Mouse (Mus musculus) neural tube, embryonic 11.5 days (tissue): ENCODE data around the gene St7l. TPM values are rescaled to one million over a fixed set of nuclear protein-coding genes. Genes with fewer than 3 reads are reported as not detected.

Experiments used
- ATAC-seq: fragments of 200-750 bp; cut with Nextera tagmentation; 2 replicates; pipeline ENCODE4 v1.8.0; 2017; ENCODE audit warnings: moderate number of reproducible peaks, mild to moderate bottlenecking, moderate TSS enrichment, moderate library complexity; ENCODE audit not compliant: insufficient read depth, low FRiP score, low TSS enrichment
- DNase-seq: peaks from one replicate; pipeline ENCODE4 v3.0.0-alpha.2; 2015; ENCODE audit warnings: low spot score
- H3K27ac ChIP-seq: fragments of 300-500 bp; sonication (generic); 2 replicates; pipeline ENCODE4 v1.5.1; 2014; ENCODE audit warnings: low read depth, mild to moderate bottlenecking, low read length
- H3K27me3 ChIP-seq: fragments of 300-500 bp; sonication (generic); 2 replicates; pipeline ENCODE4 v1.6.1; 2014; ENCODE audit warnings: mild to moderate bottlenecking, low read length, mixed read lengths; ENCODE audit not compliant: control insufficient read depth, insufficient read depth
- H3K36me3 ChIP-seq: fragments of 300-500 bp; sonication (generic); 2 replicates; pipeline ENCODE4 v1.6.1; 2014; ENCODE audit warnings: mild to moderate bottlenecking, low read length, moderate library complexity, mixed read lengths; ENCODE audit not compliant: control insufficient read depth, insufficient read depth
- H3K4me1 ChIP-seq: fragments of 300-500 bp; sonication (generic); 2 replicates; pipeline ENCODE4 v1.6.1; 2014; ENCODE audit warnings: low read length, mixed read lengths; ENCODE audit not compliant: control insufficient read depth, insufficient read depth
- H3K4me2 ChIP-seq: fragments of 300-500 bp; sonication (generic); 2 replicates; pipeline ENCODE4 v1.6.1; 2014; ENCODE audit warnings: low read depth, mild to moderate bottlenecking, moderate library complexity
- H3K4me3 ChIP-seq: fragments of 300-500 bp; sonication (generic); 2 replicates; pipeline ENCODE4 v1.5.1; 2014; ENCODE audit warnings: low read depth, low read length
- H3K9ac ChIP-seq: fragments of 300-500 bp; sonication (generic); 2 replicates; pipeline ENCODE4 v1.6.1; 2014; ENCODE audit warnings: mild to moderate bottlenecking, low read length
- H3K9me3 ChIP-seq: fragments of 300-500 bp; sonication (generic); 2 replicates; pipeline ENCODE4 v1.6.1; 2016; ENCODE audit warnings: low read length; ENCODE audit not compliant: control insufficient read depth
- WGBS: fragments of 180-500 bp; shearing (Covaris S2); extraction: QIAGEN DNeasy Blood & Tissue Kit; methylation state at CpG from one replicate; pipeline ENCODE4 v1.1.7; 2014; 5-methylcytosine and 5-hydroxymethylcytosine counted together
- polyA plus RNA-seq: library from polyadenylated mRNA; unstranded; fragments of >200 nt; fragmentation: Nextera tagmentation; extraction: Ambion mirVana; gene quantifications from 2 replicates; pipeline ENCODE4 v1.2.1, GENCODE M21; 2014

The St7l gene
- polyA plus RNA-seq, 1 experiment from 2014 or later = 36.6 TPM

GRCm38 (mm10) chr3:104962866-104963265, 99.1 kb downstream of the St7l start:
- Histone ChIP-seq H3K9me3 (no peaks in the 10 kb centered on the region), H3K4me1 (no peaks in the 10 kb centered on the region), H3K27ac (no peak overlapping the region), H3K27me3 (peaks cover 45% of the 10 kb centered on the region), H3K4me3 (no peak overlapping the region), H3K36me3 (no peaks in the 10 kb centered on the region), H3K4me2 (no peak overlapping the region), H3K9ac (no peak overlapping the region)
- 10% methylated on average over 5 of the region's 5 CpGs for WGBS
- DNase-seq (no peak), ATAC-seq (no peak)

- WGBS = 23% methylated on average over 13 of the region's 13 CpGs
- DNase-seq (no peak), ATAC-seq (no peak)
- Histone ChIP-seq H3K27me3 (peaks cover 45% of the 10 kb centered on the region), H3K9me3 (no peaks in the 10 kb centered on the region), H3K36me3 (no peaks in the 10 kb centered on the region), H3K27ac (no peak overlapping the region), H3K4me2 (no peak overlapping the region), H3K4me1 (0 out of 2 replicates have a peak, but pooled peaks cover 2% of the 10 kb centered on the region), H3K9ac (no peak overlapping the region), H3K4me3 (no peak overlapping the region)
Observed at GRCm38 (mm10) chr3:104963331-104964276, 99.8 kb downstream of the St7l start.

GRCm38 (mm10) chr3:104965070-104965855, 101.5 kb downstream of the St7l start:
- 57% methylated on average over 8 of the region's 8 CpGs for WGBS
- H3K27me3 ChIP-seq = peaks cover 32% of the 10 kb centered on the region
- no peak overlapping the region for H3K4me2 ChIP-seq
- H3K27ac ChIP-seq = no peak overlapping the region
- no peak overlapping the region for H3K9ac ChIP-seq
- H3K9me3 ChIP-seq = no peaks in the 10 kb centered on the region
- ATAC-seq = no peak
- H3K4me3 ChIP-seq = no peak overlapping the region
- H3K36me3 ChIP-seq = no peaks in the 10 kb centered on the region
- H3K4me1 ChIP-seq = 0 out of 2 replicates have a peak, but pooled peaks cover 2% of the 10 kb centered on the region
- DNase-seq = no peak

- Histone ChIP-seq H3K4me3 (0 out of 2 replicates have a peak overlapping the region, but pooled peaks have one; percentile 2), H3K27ac (no peak overlapping the region), H3K36me3 (no peaks in the 10 kb centered on the region), H3K4me2 (no peak overlapping the region), H3K9me3 (no peaks in the 10 kb centered on the region; the same call in 1 of the 2 replicates), H3K27me3 (peaks cover 24% of the 10 kb centered on the region), H3K9ac (no peak overlapping the region), H3K4me1 (0 out of 2 replicates have a peak, but pooled peaks cover 2% of the 10 kb centered on the region)
- DNase-seq (no peak), ATAC-seq (no peak)
- 78% methylated on average over 7 of the region's 7 CpGs for WGBS
Observed at GRCm38 (mm10) chr3:104965991-104966554, 102.3 kb downstream of the St7l start.

GRCm38 (mm10) chr3:104967548-104968300, 103.9 kb downstream of the St7l start:
- ATAC-seq = peak; percentile 75
- WGBS = under 1% methylated on average over 47 of the region's 49 CpGs

More at GRCm38 (mm10) chr3:104967548-104968300, 103.9 kb downstream of the St7l start:
- no peak overlapping the region for H3K27ac ChIP-seq
- peaks cover 8% of the 10 kb centered on the region for H3K27me3 ChIP-seq
- no peaks in the 10 kb centered on the region; the same call in 1 of the 2 replicates for H3K9me3 ChIP-seq
- 0 out of 2 replicates have a peak, but pooled peaks cover 2% of the 10 kb centered on the region for H3K4me1 ChIP-seq
- peak overlapping the region; percentile 43 for H3K4me3 ChIP-seq
- H3K4me2 ChIP-seq = peak overlapping the region; percentile 61
- DNase-seq = peak; percentile 87
- peak overlapping the region; percentile 74 for H3K9ac ChIP-seq
- no peaks in the 10 kb centered on the region for H3K36me3 ChIP-seq

Other genes starting within 250 kb of the St7l start
- gene Slc16a1, start 225.3 kb upstream of the St7l start, polyA plus RNA-seq = 35.3 and 38.7 TPM in 2 replicates
- gene Ppm1j, start 82.9 kb upstream of the St7l start, polyA plus RNA-seq = 1.0 and 1.9 TPM in 2 replicates
- gene Fam19a3, start 82.2 kb upstream of the St7l start, polyA plus RNA-seq = not detected in 2 replicates
- gene Rhoc, start 75.6 kb upstream of the St7l start, polyA plus RNA-seq = 104 and 105 TPM in 2 replicates
- 17.4 and 22.0 TPM in 2 replicates for gene Mov10, start 45.4 kb upstream of the St7l start, polyA plus RNA-seq
- gene Capza1, start 500 bp downstream of the St7l start, polyA plus RNA-seq = 261 and 269 TPM in 2 replicates
- 0.90 and 1.5 TPM in 2 replicates for gene Wnt2b, start 97.9 kb downstream of the St7l start, polyA plus RNA-seq
- gene Cttnbp2nl, start 189.1 kb downstream of the St7l start, polyA plus RNA-seq = 51.0 and 55.7 TPM in 2 replicates
- not detected in 2 replicates for gene 4930564D02Rik, start 202.8 kb downstream of the St7l start, polyA plus RNA-seq